Mouse (Mus musculus): ENCODE data around the gene Mbnl1. TPM values are rescaled to one million over a fixed set of nuclear protein-coding genes. Genes with fewer than 3 reads are reported as not detected.

The Mbnl1 gene
- polyA plus RNA-seq, 1 experiment: 39.7 TPM

- DNase-seq (ENCODE audit: extremely low spot score in 1 of 2, low spot score in 1 of 2): no peak
These were observed 92.6 kb downstream of the Mbnl1 start for GRCm38 (mm10) chr3:60565204-60565603.

- no peak for DNase-seq (ENCODE audit: extremely low spot score in 1 of 2, low spot score in 1 of 2)
These were observed 93.3 kb downstream of the Mbnl1 start for GRCm38 (mm10) chr3:60565950-60566349.

- DNase-seq (ENCODE audit: extremely low spot score in 1 of 2, low spot score in 1 of 2): no peak
These were observed 95.6 kb downstream of the Mbnl1 start for GRCm38 (mm10) chr3:60568171-60568684.

GRCm38 (mm10) chr3:60568801-60569568 lies 96.4 kb downstream of the Mbnl1 start:
- DNase-seq (ENCODE audit: extremely low spot score in 1 of 2, low spot score in 1 of 2): no peak

- no peak for DNase-seq (ENCODE audit: extremely low spot score in 1 of 2, low spot score in 1 of 2)
These were observed 97.2 kb downstream of the Mbnl1 start for GRCm38 (mm10) chr3:60569781-60570180.

GRCm38 (mm10) chr3:60570491-60571022 lies 97.9 kb downstream of the Mbnl1 start:
- DNase-seq (ENCODE audit: extremely low spot score in 1 of 2, low spot score in 1 of 2): peak in 1 of 2 experiments; percentile 70

GRCm38 (mm10) chr3:60571493-60571892 lies 98.9 kb downstream of the Mbnl1 start:
- DNase-seq (ENCODE audit: extremely low spot score in 1 of 2, low spot score in 1 of 2): no peak

- no peak for DNase-seq (ENCODE audit: extremely low spot score in 1 of 2, low spot score in 1 of 2)
These were observed 101.6 kb downstream of the Mbnl1 start for GRCm38 (mm10) chr3:60574199-60574598.

- DNase-seq (ENCODE audit: extremely low spot score in 1 of 2, low spot score in 1 of 2): no peak
These were observed 102.4 kb downstream of the Mbnl1 start for GRCm38 (mm10) chr3:60574849-60575524.

GRCm38 (mm10) chr3:60575945-60576344 lies 103.3 kb downstream of the Mbnl1 start:
- no peak for DNase-seq (ENCODE audit: extremely low spot score in 1 of 2, low spot score in 1 of 2)

GRCm38 (mm10) chr3:60576366-60577046 lies 103.9 kb downstream of the Mbnl1 start:
- DNase-seq (ENCODE audit: extremely low spot score in 1 of 2, low spot score in 1 of 2): no peak

- no peak for DNase-seq (ENCODE audit: extremely low spot score in 1 of 2, low spot score in 1 of 2)
These were observed 107.2 kb downstream of the Mbnl1 start for GRCm38 (mm10) chr3:60579880-60580279.

GRCm38 (mm10) chr3:60580699-60581098 lies 108.1 kb downstream of the Mbnl1 start:
- no peak for DNase-seq (ENCODE audit: extremely low spot score in 1 of 2, low spot score in 1 of 2)

GRCm38 (mm10) chr3:60582154-60582553 lies 109.5 kb downstream of the Mbnl1 start:
- DNase-seq (ENCODE audit: extremely low spot score in 1 of 2, low spot score in 1 of 2): no peak

- no peak for DNase-seq (ENCODE audit: extremely low spot score in 1 of 2, low spot score in 1 of 2)
These were observed 110.0 kb downstream of the Mbnl1 start for GRCm38 (mm10) chr3:60582620-60583019.

- DNase-seq (ENCODE audit: extremely low spot score in 1 of 2, low spot score in 1 of 2): no peak
These were observed 112.1 kb downstream of the Mbnl1 start for GRCm38 (mm10) chr3:60584704-60585103.

- no peak for DNase-seq (ENCODE audit: extremely low spot score in 1 of 2, low spot score in 1 of 2)
These were observed 113.4 kb downstream of the Mbnl1 start for GRCm38 (mm10) chr3:60586046-60586445.

- no peak for DNase-seq (ENCODE audit: extremely low spot score in 1 of 2, low spot score in 1 of 2)
These were observed 114.5 kb downstream of the Mbnl1 start for GRCm38 (mm10) chr3:60587149-60587548.

- DNase-seq (ENCODE audit: extremely low spot score in 1 of 2, low spot score in 1 of 2): no peak
These were observed 116.7 kb downstream of the Mbnl1 start for GRCm38 (mm10) chr3:60589361-60589760.

GRCm38 (mm10) chr3:60595606-60596005 lies 123.0 kb downstream of the Mbnl1 start:
- no peak for DNase-seq (ENCODE audit: extremely low spot score in 1 of 2, low spot score in 1 of 2)

GRCm38 (mm10) chr3:60596985-60597384 lies 124.4 kb downstream of the Mbnl1 start:
- DNase-seq (ENCODE audit: extremely low spot score in 1 of 2, low spot score in 1 of 2): no peak

All from frontal cortex, adult 2 months (tissue).